Mouse (Mus musculus): ENCODE measurements around the gene Gpkow.

GRCm38 (mm10) chrX:7725841-7726240 lies 28.9 kb downstream of the Gpkow start:
- TF ChIP-seq REST (IDR thresholded peaks at IDR 0.05; ENCODE audit: insufficient read depth, insufficient read length) (no peak), POLR2A (IDR thresholded peaks at IDR 0.05; ENCODE audit: insufficient read length, low read depth) (no peak), POLR2AphosphoS2 (IDR thresholded peaks at IDR 0.05; ENCODE audit: insufficient read length, low read depth) (no peak), MAX (IDR thresholded peaks at IDR 0.05; ENCODE audit: low read depth) (no peak), CEBPB (IDR thresholded peaks at IDR 0.05; ENCODE audit: insufficient read depth, poor library complexity, severe bottlenecking) (no peak), E2F4 (IDR thresholded peaks at IDR 0.05; ENCODE audit: insufficient read depth) (no peak), SRF (IDR thresholded peaks at IDR 0.05; ENCODE audit: control insufficient read depth, insufficient read length, low read depth) (no peak)
